Mouse (Mus musculus) heart, embryonic 15.5 days (tissue): ENCODE data around the gene Arid3b. TPM values are rescaled to one million over a fixed set of nuclear protein-coding genes. Genes with fewer than 3 reads are reported as not detected.

Source experiments
- ATAC-seq: fragments of 200-750 bp; cut with Nextera tagmentation; replicated peaks from 2 replicates; pipeline ENCODE4 v1.8.0; 2017; ENCODE audit warnings: low read depth, moderate TSS enrichment; ENCODE audit not compliant: insufficient number of reproducible peaks, insufficient read depth, low FRiP score
- H3K27ac ChIP-seq: fragments of 300-500 bp; sonication (generic); 2 replicates; pipeline ENCODE4 v1.5.1; 2015; ENCODE audit warnings: mild to moderate bottlenecking, inconsistent platforms
- H3K27me3 ChIP-seq: fragments of 300-500 bp; sonication (generic); 2 replicates; pipeline ENCODE4 v1.6.1; 2015; ENCODE audit warnings: inconsistent platforms
- H3K36me3 ChIP-seq: fragments of 300-500 bp; sonication (generic); 2 replicates; pipeline ENCODE4 v1.6.1; 2015; ENCODE audit warnings: mild to moderate bottlenecking, inconsistent platforms
- H3K4me1 ChIP-seq: fragments of 300-500 bp; sonication (generic); replicated peaks from 2 replicates; pipeline ENCODE4 v1.6.1; 2015; ENCODE audit warnings: inconsistent platforms
- H3K4me2 ChIP-seq: fragments of 300-500 bp; sonication (generic); 2 replicates; pipeline ENCODE4 v1.6.1; 2015; ENCODE audit warnings: inconsistent platforms, mild to moderate bottlenecking, moderate library complexity
- H3K4me3 ChIP-seq: fragments of 300-500 bp; sonication (generic); 2 replicates; pipeline ENCODE4 v1.5.1; 2015; ENCODE audit warnings: mild to moderate bottlenecking, inconsistent platforms
- H3K9ac ChIP-seq: fragments of 300-500 bp; sonication (generic); 2 replicates; pipeline ENCODE4 v1.6.1; 2015; ENCODE audit warnings: mild to moderate bottlenecking, inconsistent platforms
- H3K9me3 ChIP-seq: fragments of 300-500 bp; sonication (generic); replicated peaks from 2 replicates; pipeline ENCODE4 v1.6.1; 2016; ENCODE audit warnings: inconsistent platforms
- WGBS: fragments of 180-500 bp; shearing (Covaris S2); methylation state at CpG from one replicate; pipeline ENCODE4 v1.1.7; 2015; ENCODE audit warnings: mixed read lengths; 5-methylcytosine and 5-hydroxymethylcytosine counted together
- polyA plus RNA-seq: library from polyadenylated mRNA; unstranded; fragments of >200 nt; fragmentation: Nextera tagmentation; extraction: Ambion mirVana; gene quantifications from 2 replicates; pipeline ENCODE4 v1.2.1, GENCODE M21; 2015

Arid3b gene
- polyA plus RNA-seq, 1 experiment from 2014 or later: 5.9 TPM

- ATAC-seq: no peak
- H3K27ac ChIP-seq: no peak overlapping the region
- H3K4me1 ChIP-seq: peaks cover 56% of the 10 kb centered on the region
- no peaks in the 10 kb centered on the region for H3K27me3 ChIP-seq
- no peaks in the 10 kb centered on the region for H3K9me3 ChIP-seq
- H3K4me3 ChIP-seq: no peak overlapping the region
- 37% methylated on average over 10 of the region's 10 CpGs for WGBS
- H3K4me2 ChIP-seq: no peak overlapping the region
- no peak overlapping the region for H3K9ac ChIP-seq
- no peaks in the 10 kb centered on the region for H3K36me3 ChIP-seq
These were observed 31.4 kb downstream of the Arid3b start for GRCm38 (mm10) chr9:57805087-57805737.

- H3K27ac ChIP-seq: 0 out of 2 replicates have a peak overlapping the region, but pooled peaks have one; percentile 25
These were observed 32.8 kb downstream of the Arid3b start for GRCm38 (mm10) chr9:57803839-57804238.

GRCm38 (mm10) chr9:57803047-57803446 is 33.5 kb downstream of the Arid3b start:
- Histone ChIP-seq H3K27ac (0 out of 2 replicates have a peak overlapping the region, but pooled peaks have one; percentile 25), H3K27me3 (no peaks in the 10 kb centered on the region), H3K36me3 (no peaks in the 10 kb centered on the region), H3K4me2 (no peak overlapping the region), H3K4me3 (no peak overlapping the region), H3K9ac (no peak overlapping the region), H3K4me1 (peaks cover 58% of the 10 kb centered on the region), H3K9me3 (no peaks in the 10 kb centered on the region)
- 24% methylated on average over 3 of the region's 3 CpGs for WGBS
- ATAC-seq: no peak

More at GRCm38 (mm10) chr9:57803839-57804238, 32.8 kb downstream of the Arid3b start:
- no peak overlapping the region for H3K9ac ChIP-seq
- H3K4me1 ChIP-seq: peaks cover 56% of the 10 kb centered on the region
- WGBS: 27% methylated on average over 4 of the region's 4 CpGs
- no peaks in the 10 kb centered on the region for H3K27me3 ChIP-seq
- no peak for ATAC-seq
- no peak overlapping the region for H3K4me3 ChIP-seq
- H3K4me2 ChIP-seq: no peak overlapping the region
- H3K36me3 ChIP-seq: no peaks in the 10 kb centered on the region
- H3K9me3 ChIP-seq: no peaks in the 10 kb centered on the region

GRCm38 (mm10) chr9:57800325-57800975 is 36.1 kb downstream of the Arid3b start:
- 51% methylated on average over 9 of the region's 9 CpGs for WGBS
- H3K4me1 ChIP-seq: peaks cover 46% of the 10 kb centered on the region
- no peak overlapping the region for H3K4me3 ChIP-seq
- no peak for ATAC-seq
- H3K9me3 ChIP-seq: no peaks in the 10 kb centered on the region
- peak overlapping the region; percentile 26; the same call in 1 of the 2 replicates for H3K4me2 ChIP-seq
- no peak overlapping the region for H3K9ac ChIP-seq
- H3K36me3 ChIP-seq: peaks cover 15% of the 10 kb centered on the region
- no peak overlapping the region for H3K27ac ChIP-seq
- H3K27me3 ChIP-seq: no peaks in the 10 kb centered on the region

DNA sequence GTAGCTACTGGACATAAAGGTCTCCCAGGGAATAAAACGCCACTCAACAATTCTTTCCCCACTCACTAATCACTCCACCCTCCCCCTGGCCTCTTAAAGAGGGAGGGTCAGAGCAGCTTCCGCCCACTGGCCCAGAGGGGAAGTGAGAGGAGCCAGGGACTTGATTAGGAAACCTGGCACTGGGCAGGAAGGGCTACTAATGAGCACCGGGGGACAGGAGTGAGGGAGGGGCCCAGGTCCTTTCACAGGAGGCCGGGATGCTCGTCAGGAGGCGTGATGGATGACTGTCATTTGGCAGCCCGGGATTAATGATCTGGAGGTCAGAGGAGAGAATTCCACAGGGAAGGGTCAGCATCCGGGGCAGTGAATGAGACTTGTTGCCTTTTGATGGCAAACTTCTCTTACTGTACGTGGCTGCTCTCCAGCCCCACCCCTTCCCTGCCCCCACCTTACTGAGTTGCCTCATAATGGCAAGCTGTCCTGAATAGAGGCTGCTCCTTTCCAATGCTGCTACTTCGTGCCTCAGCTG is 37.8 kb downstream of the Arid3b start:
- Histone ChIP-seq H3K9me3 (no peaks in the 10 kb centered on the region), H3K36me3 (peaks cover 28% of the 10 kb centered on the region), H3K4me3 (no peak overlapping the region), H3K9ac (no peak overlapping the region), H3K4me2 (0 out of 2 replicates have a peak overlapping the region, but pooled peaks have one; percentile 14), H3K27me3 (no peaks in the 10 kb centered on the region), H3K27ac (0 out of 2 replicates have a peak overlapping the region, but pooled peaks have one; percentile 16), H3K4me1 (peaks cover 33% of the 10 kb centered on the region)
- peak; percentile 70 for ATAC-seq
- WGBS: 11% methylated on average over 10 of the region's 10 CpGs

GRCm38 (mm10) chr9:57797456-57797855 is 39.1 kb downstream of the Arid3b start:
- Histone ChIP-seq H3K9ac (no peak overlapping the region), H3K4me1 (peaks cover 20% of the 10 kb centered on the region), H3K4me2 (no peak overlapping the region), H3K36me3 (peaks cover 31% of the 10 kb centered on the region), H3K4me3 (no peak overlapping the region), H3K27ac (no peak overlapping the region), H3K27me3 (no peaks in the 10 kb centered on the region), H3K9me3 (no peaks in the 10 kb centered on the region)
- ATAC-seq: no peak
- WGBS: 91% methylated on average over 8 of the region's 8 CpGs

- Histone ChIP-seq H3K36me3 (peaks cover 12% of the 10 kb centered on the region), H3K4me2 (no peak overlapping the region), H3K27me3 (no peaks in the 10 kb centered on the region), H3K9ac (no peak overlapping the region), H3K4me3 (no peak overlapping the region), H3K27ac (no peak overlapping the region), H3K9me3 (no peaks in the 10 kb centered on the region), H3K4me1 (no peaks in the 10 kb centered on the region)
- 73% methylated on average over 3 of the region's 3 CpGs for WGBS
- no peak for ATAC-seq
These were observed 46.9 kb downstream of the Arid3b start for GRCm38 (mm10) chr9:57789733-57790132.

- ATAC-seq: no peak
- H3K4me2 ChIP-seq: no peak overlapping the region
- 86% methylated on average over 3 of the region's 3 CpGs for WGBS
- peaks cover 7% of the 10 kb centered on the region; the same call in 1 of the 2 replicates for H3K4me1 ChIP-seq
- no peaks in the 10 kb centered on the region for H3K27me3 ChIP-seq
- no peaks in the 10 kb centered on the region for H3K36me3 ChIP-seq
- H3K9me3 ChIP-seq: no peaks in the 10 kb centered on the region
- H3K9ac ChIP-seq: no peak overlapping the region
- H3K4me3 ChIP-seq: no peak overlapping the region
- H3K27ac ChIP-seq: no peak overlapping the region
These were observed 53.9 kb downstream of the Arid3b start for GRCm38 (mm10) chr9:57782656-57783055.

GRCm38 (mm10) chr9:57775736-57776135 is 60.9 kb downstream of the Arid3b start:
- Histone ChIP-seq H3K4me2 (no peak overlapping the region), H3K27ac (no peak overlapping the region), H3K36me3 (no peaks in the 10 kb centered on the region), H3K9ac (no peak overlapping the region), H3K9me3 (no peaks in the 10 kb centered on the region), H3K4me3 (no peak overlapping the region), H3K4me1 (peaks cover 8% of the 10 kb centered on the region), H3K27me3 (no peaks in the 10 kb centered on the region)
- 71% methylated on average over 4 of the region's 4 CpGs for WGBS
- ATAC-seq: no peak

GRCm38 (mm10) chr9:57775026-57775425 is 61.6 kb downstream of the Arid3b start:
- Histone ChIP-seq H3K27me3 (no peaks in the 10 kb centered on the region), H3K9ac (no peak overlapping the region), H3K4me3 (no peak overlapping the region), H3K9me3 (no peaks in the 10 kb centered on the region), H3K36me3 (no peaks in the 10 kb centered on the region), H3K27ac (no peak overlapping the region), H3K4me1 (peaks cover 14% of the 10 kb centered on the region), H3K4me2 (no peak overlapping the region)
- WGBS: 72% methylated on average over 5 of the region's 5 CpGs
- ATAC-seq: no peak

GRCm38 (mm10) chr9:57774168-57774567 is 62.4 kb downstream of the Arid3b start:
- H3K27ac ChIP-seq: no peak overlapping the region
- no peak overlapping the region for H3K9ac ChIP-seq
- WGBS: 10% methylated on average over 1 of the region's 1 CpGs
- H3K36me3 ChIP-seq: no peaks in the 10 kb centered on the region
- ATAC-seq: no peak
- peaks cover 22% of the 10 kb centered on the region for H3K4me1 ChIP-seq
- no peaks in the 10 kb centered on the region for H3K27me3 ChIP-seq
- H3K9me3 ChIP-seq: no peaks in the 10 kb centered on the region
- no peak overlapping the region for H3K4me2 ChIP-seq
- no peak overlapping the region for H3K4me3 ChIP-seq
